19 mouse cellular contexts compared by ENCODE assay signal in genomic region chr11:85157301-85157700, GRCm38 (mm10). TPM values are rescaled to one million over a fixed set of nuclear protein-coding genes. Genes with fewer than 3 reads are reported as not detected.
"Had no signal": no experiment of that assay in that cellular context is flagged by ENCODE, and none has a peak within 500 bp of the region (broad histone marks: within the 10 kb centered on the region; RNA-seq: fewer than 3 reads in every experiment).

No protein-coding gene starts in this region.

- ATAC-seq: liver, postnatal 0 days; midbrain, embryonic 15.5 days had no signal

- DNase-seq: kidney, postnatal 36 days; layer of hippocampus, adult 9-11 months; layer of hippocampus, postnatal 36 days; liver; liver, embryonic 13.5 days; liver, postnatal 0 days; lung, postnatal 14 days; retina, postnatal 1 day; right cerebral cortex, postnatal 4 days; spleen, adult 18-20 months; thymus, adult 2 months; thymus, postnatal 25 days had no signal

RNA-seq across cellular contexts. Expression of gene 1700125H20Rik, which starts 12.9 kb away (rescaled TPM):
- total RNA-seq: layer of hippocampus, adult 18-20 months; layer of hippocampus, postnatal 36 days; left cerebral cortex, adult 8-10 months; monocyte, adult 5-6 weeks had no signal
- polyA plus RNA-seq: liver, embryonic 13.5 days; macrophage; stomach, embryonic 14.5 days; thymus, adult 2 months; urinary bladder, adult 2 months had no signal
